In genomic region chr19:24842080-24842479, GRCm38 (mm10) we compare ENCODE assay signal across 26 mouse cellular contexts. TPM values are rescaled to one million over a fixed set of nuclear protein-coding genes. Genes with fewer than 3 reads are reported as not detected.
DNase-seq lines count a peak whose midpoint lies in the region; ATAC-seq and TF ChIP-seq lines count a peak whose summit lies in the region.
"Had no signal": no experiment of that assay in that cellular context is flagged by ENCODE, and none has a peak within 500 bp of the region (broad histone marks: within the 10 kb centered on the region; RNA-seq: fewer than 3 reads in every experiment).

No protein-coding gene starts in this region.

- peaks cover 5% of the 10 kb centered on the region; the same call in 1 of the 2 replicates for H3K4me1 ChIP-seq in kidney, postnatal 0 days (replicated peaks; ENCODE audit: insufficient read depth, low read length)

- no peak overlapping the region for H3K27ac ChIP-seq in kidney, postnatal 0 days
- H3K27ac ChIP-seq: embryonic facial prominence, embryonic 12.5 days; forebrain, embryonic 15.5 days; heart, embryonic 10.5 days; hindbrain, embryonic 13.5 days had no signal

- intact Hi-C loops in left cerebral cortex, postnatal 4 days (cut with DNase I) = no loop called here

- H3K36me3 ChIP-seq in kidney, postnatal 0 days (ENCODE audit: insufficient read depth, low read length) = no peaks in the 10 kb centered on the region
- H3K36me3 ChIP-seq: embryonic facial prominence, embryonic 12.5 days; forebrain, embryonic 15.5 days; hindbrain, embryonic 13.5 days had no signal

- TF ChIP-seq CTCF in kidney, postnatal 0 days (IDR thresholded peaks at IDR 0.05; ENCODE audit: low read depth) = no peak

- no peak overlapping the region for H3K4me2 ChIP-seq in kidney, postnatal 0 days (ENCODE audit: low read length)
- H3K4me2 ChIP-seq: embryonic facial prominence, embryonic 12.5 days; forebrain, embryonic 15.5 days; hindbrain, embryonic 13.5 days had no signal

- no peaks in the 10 kb centered on the region for H3K27me3 ChIP-seq in kidney, postnatal 0 days (ENCODE audit: insufficient read depth, low read length)
- H3K27me3 ChIP-seq: embryonic facial prominence, embryonic 12.5 days; forebrain, embryonic 15.5 days had no signal

- no peak overlapping the region for H3K9ac ChIP-seq in kidney, postnatal 0 days (ENCODE audit: low read depth, low read length)
- H3K9ac ChIP-seq: embryonic facial prominence, embryonic 12.5 days; forebrain, embryonic 15.5 days; hindbrain, embryonic 13.5 days had no signal

- H3K4me3 ChIP-seq in kidney, postnatal 0 days (replicated peaks; ENCODE audit: low read depth, low read length) = no peak overlapping the region
- H3K4me3 ChIP-seq: embryonic facial prominence, embryonic 12.5 days; forebrain, embryonic 15.5 days; heart, embryonic 10.5 days; hindbrain, embryonic 13.5 days had no signal

- DNase-seq in kidney, adult 11 months = peak; percentile 26
- DNase-seq in kidney, postnatal 10 days = no peak
- DNase-seq in kidney, adult 8-10 months = peak; percentile 7 to 42
- peak; percentile 23 for DNase-seq in kidney, postnatal 0 days (ENCODE audit: low spot score)
- no peak for DNase-seq in lung, postnatal 25 days (ENCODE audit: low spot score)
- DNase-seq in left cerebral cortex, postnatal 4 days = no peak
- DNase-seq in right cerebral cortex, postnatal 10 days (ENCODE audit: low spot score in 2 of 2) = no peak
- DNase-seq: adrenal gland, adult 8-10 months; cerebellum, adult 11 months; cerebellum, adult 8-10 months; cerebellum, postnatal 14 days; gastrocnemius, postnatal 36 days; heart, adult 18-20 months; heart, postnatal 10 days had no signal

- no peaks in the 10 kb centered on the region for H3K9me3 ChIP-seq in kidney, postnatal 0 days (replicated peaks; ENCODE audit: low read length)
- H3K9me3 ChIP-seq: embryonic facial prominence, embryonic 12.5 days; forebrain, embryonic 15.5 days; heart, embryonic 10.5 days; hindbrain, embryonic 13.5 days had no signal

- ATAC-seq in kidney, postnatal 0 days (replicated peaks; ENCODE audit: low FRiP score, low read depth) = peak; percentile 61; the same call in 1 of the 2 replicates
- ATAC-seq: forebrain, embryonic 15.5 days had no signal

- 62% methylated on average over 3 of the region's 3 CpGs for WGBS in kidney, postnatal 0 days

RNA-seq across cellular contexts. Expression of gene Pgm5, which starts 19.6 kb away (rescaled TPM):
- polyA plus RNA-seq in kidney, postnatal 0 days (2015; fragmentation: Nextera tagmentation; extraction: Ambion mirVana) = 0.87 and 0.96 TPM in 2 replicates
- total RNA-seq in left cerebral cortex, postnatal 4 days (2021) = 1 to 10 TPM; 5.0 to 7.2 TPM
- total RNA-seq: hematopoietic stem cell, adult 5-6 weeks; MEL had no signal

RNA-seq across cellular contexts. Expression of gene Gm10053, which starts 33.4 kb away (rescaled TPM):
- polyA plus RNA-seq in kidney, postnatal 0 days (2015; fragmentation: Nextera tagmentation; extraction: Ambion mirVana) = 458 and 466 TPM in 2 replicates
- total RNA-seq in left cerebral cortex, postnatal 4 days (2021) = 100 to 1,000 TPM; 136 to 140 TPM

RNA-seq across cellular contexts. Expression of gene Foxd4, which starts 58.9 kb away (rescaled TPM):
- not detected in 2 replicates for polyA plus RNA-seq in kidney, postnatal 0 days (2015; fragmentation: Nextera tagmentation; extraction: Ambion mirVana)
- total RNA-seq in left cerebral cortex, postnatal 4 days (2021) = not detected
- total RNA-seq: adrenal gland, adult 8-10 months; adrenal gland, postnatal 4 days; gastrocnemius, adult 8-10 months; gastrocnemius, postnatal 36 days; heart, adult 18-20 months; heart, postnatal 10 days; hematopoietic stem cell, adult 5-6 weeks; MEL had no signal
- polyA plus RNA-seq: C2C12; cortical plate, adult 2 months; embryonic facial prominence, embryonic 12.5 days; forebrain, embryonic 11.5 days; forebrain, embryonic 15.5 days; heart, embryonic 10.5 days; heart, embryonic 14.5 days had no signal

Comparison
In these comparisons a context has a peak if more than half of its experiments do, and no peak if none do; other contexts are left out.
1. DNase-seq: peak in kidney, adult 11 months (single experiment), kidney, adult 8-10 months (2 of 2) and kidney, postnatal 0 days (single experiment); none in kidney, postnatal 10 days (single experiment), lung, postnatal 25 days (single experiment), left cerebral cortex, postnatal 4 days (single experiment) and right cerebral cortex, postnatal 10 days (0 of 2).